In the genomic region with DNA sequence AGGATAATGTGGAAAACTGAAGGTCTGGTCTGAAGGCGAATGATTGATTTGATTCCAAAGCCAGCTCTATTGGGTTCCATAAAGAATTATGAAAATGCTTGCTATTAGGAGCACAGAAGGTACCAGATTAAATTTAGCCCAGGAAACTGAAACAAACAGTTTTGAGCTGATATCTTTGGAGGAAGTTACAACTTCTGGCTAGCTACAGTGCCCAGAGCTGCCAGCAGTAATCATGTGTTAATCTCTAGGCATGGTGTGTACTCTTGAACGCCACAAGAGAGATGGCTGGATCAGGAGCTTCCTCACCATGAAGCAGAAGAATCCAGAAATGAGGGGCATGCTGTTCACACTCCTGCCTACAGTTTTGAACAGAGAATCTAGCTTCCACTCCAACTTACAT, we compare ENCODE assay signal across 13 mouse cellular contexts.
A peak's percentile ranks its signal among the peaks of the same experiment; 100 is the strongest.
DNase-seq lines count a peak whose midpoint lies in the region; ATAC-seq lines count a peak whose summit lies in the region.
"Had no signal": no experiment of that assay in that cellular context is flagged by ENCODE, and none has a peak within 500 bp of the region (broad histone marks: within the 10 kb centered on the region; RNA-seq: fewer than 3 reads in every experiment).

No protein-coding gene starts in this region.

- peak overlapping the region; percentile 81 for H3K27ac ChIP-seq in hindbrain, embryonic 13.5 days
- no peak overlapping the region; the same call in 1 of the 2 replicates for H3K27ac ChIP-seq in hindbrain, embryonic 16.5 days (ENCODE audit: low read depth, low read length)
- H3K27ac ChIP-seq in neural tube, embryonic 15.5 days (replicated peaks) = peak overlapping the region; percentile 48
- H3K27ac ChIP-seq: embryonic facial prominence, embryonic 13.5 days; stomach, postnatal 0 days had no signal

- peaks cover 36% of the 10 kb centered on the region for H3K4me1 ChIP-seq in hindbrain, embryonic 13.5 days (replicated peaks)
- H3K4me1 ChIP-seq in hindbrain, embryonic 16.5 days (ENCODE audit: control insufficient read depth, insufficient read depth, low read depth, low read length) = peaks cover 16% of the 10 kb centered on the region
- peaks cover 32% of the 10 kb centered on the region for H3K4me1 ChIP-seq in neural tube, embryonic 15.5 days
- H3K4me1 ChIP-seq: embryonic facial prominence, embryonic 13.5 days had no signal

- peak; percentile 6 for DNase-seq in lung, postnatal 36 days
- DNase-seq in lung, postnatal 4 days = no peak
- DNase-seq: cerebellum, adult 2 months; gastrocnemius, postnatal 10 days; heart, postnatal 10 days had no signal

- H3K4me2 ChIP-seq in hindbrain, embryonic 13.5 days = no peak overlapping the region
- no peak overlapping the region for H3K4me2 ChIP-seq in hindbrain, embryonic 16.5 days (ENCODE audit: low read length)
- no peak overlapping the region for H3K4me2 ChIP-seq in neural tube, embryonic 15.5 days
- H3K4me2 ChIP-seq: embryonic facial prominence, embryonic 13.5 days had no signal

- no peak for ATAC-seq in hindbrain, embryonic 13.5 days (ENCODE audit: low FRiP score)
- ATAC-seq in hindbrain, embryonic 16.5 days = no peak
- ATAC-seq in common myeloid progenitor, adult 5-6 weeks (replicated peaks; ENCODE audit: low read depth, poor library complexity, severe bottlenecking) = peak; percentile 83
- ATAC-seq in neural tube, embryonic 15.5 days (ENCODE audit: low FRiP score) = no peak
- ATAC-seq in megakaryocyte, adult 5-6 weeks (ENCODE audit: poor library complexity, severe bottlenecking) = no peak
- ATAC-seq: intestine, embryonic 16.5 days had no signal

- no peak overlapping the region for H3K4me3 ChIP-seq in hindbrain, embryonic 13.5 days
- H3K4me3 ChIP-seq in hindbrain, embryonic 16.5 days (ENCODE audit: low read length) = no peak overlapping the region
- H3K4me3 ChIP-seq in neural tube, embryonic 15.5 days (replicated peaks) = no peak overlapping the region
- H3K4me3 ChIP-seq: embryonic facial prominence, embryonic 13.5 days had no signal

- H3K36me3 ChIP-seq in hindbrain, embryonic 13.5 days = no peaks in the 10 kb centered on the region
- H3K36me3 ChIP-seq in hindbrain, embryonic 16.5 days (ENCODE audit: control insufficient read depth, insufficient read depth, low read length) = no peaks in the 10 kb centered on the region
- no peaks in the 10 kb centered on the region for H3K36me3 ChIP-seq in neural tube, embryonic 15.5 days
- H3K36me3 ChIP-seq: embryonic facial prominence, embryonic 13.5 days had no signal

- no peak overlapping the region for H3K9ac ChIP-seq in hindbrain, embryonic 13.5 days
- H3K9ac ChIP-seq in hindbrain, embryonic 16.5 days (ENCODE audit: low read depth, low read length) = no peak overlapping the region
- H3K9ac ChIP-seq in neural tube, embryonic 15.5 days (replicated peaks) = no peak overlapping the region
- H3K9ac ChIP-seq: embryonic facial prominence, embryonic 13.5 days had no signal

- H3K27me3 ChIP-seq in hindbrain, embryonic 13.5 days = no peaks in the 10 kb centered on the region
- H3K27me3 ChIP-seq in hindbrain, embryonic 16.5 days (replicated peaks; ENCODE audit: control insufficient read depth, insufficient read depth, low read length) = no peaks in the 10 kb centered on the region
- H3K27me3 ChIP-seq in neural tube, embryonic 15.5 days (replicated peaks) = no peaks in the 10 kb centered on the region
- H3K27me3 ChIP-seq: embryonic facial prominence, embryonic 13.5 days had no signal

- H3K9me3 ChIP-seq in hindbrain, embryonic 13.5 days = no peaks in the 10 kb centered on the region
- H3K9me3 ChIP-seq in hindbrain, embryonic 16.5 days (ENCODE audit: control insufficient read depth, low read length) = no peaks in the 10 kb centered on the region
- H3K9me3 ChIP-seq in neural tube, embryonic 15.5 days (replicated peaks) = no peaks in the 10 kb centered on the region
- H3K9me3 ChIP-seq: embryonic facial prominence, embryonic 13.5 days had no signal

- WGBS in hindbrain, embryonic 13.5 days = 85% methylated on average over 2 of the region's 2 CpGs
- 80% methylated on average over 2 of the region's 2 CpGs for WGBS in hindbrain, embryonic 16.5 days
- 76% methylated on average over 2 of the region's 2 CpGs for WGBS in neural tube, embryonic 15.5 days
